Mouse (Mus musculus): ENCODE results near the gene Papolb. TPM values are rescaled to one million over a fixed set of nuclear protein-coding genes. Genes with fewer than 3 reads are reported as not detected.

Papolb gene
- polyA plus RNA-seq, 3 experiments from 2014 or later = not detected

DNA sequence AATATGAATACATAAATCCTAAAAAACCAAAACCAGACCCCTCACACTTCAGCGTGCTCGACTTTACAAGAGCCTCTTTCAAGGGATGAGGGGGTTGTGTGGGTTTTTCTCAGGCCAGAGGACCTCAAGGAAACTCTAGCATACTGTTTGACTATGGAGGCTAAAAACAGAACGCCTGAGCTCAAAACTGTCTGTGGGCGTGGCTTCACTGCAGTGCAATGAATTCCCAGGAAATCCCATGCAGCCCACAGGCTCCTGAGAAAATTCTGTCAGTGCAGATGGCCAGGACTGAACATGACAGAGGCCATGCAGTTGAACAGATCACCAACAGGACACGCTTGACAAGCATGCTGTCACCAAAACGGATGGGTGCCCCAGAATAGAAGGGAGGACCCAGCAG is 10.9 kb downstream of the Papolb start:
- ATAC-seq = no peak

- no peak for ATAC-seq
Observed at GRCm38 (mm10) chr5:142512112-142512511, 17.8 kb downstream of the Papolb start.

- no peak for ATAC-seq
Observed at GRCm38 (mm10) chr5:142510061-142510414, 19.8 kb downstream of the Papolb start.

GRCm38 (mm10) chr5:142509141-142510060 is 20.5 kb downstream of the Papolb start:
- no peak for ATAC-seq

DNA sequence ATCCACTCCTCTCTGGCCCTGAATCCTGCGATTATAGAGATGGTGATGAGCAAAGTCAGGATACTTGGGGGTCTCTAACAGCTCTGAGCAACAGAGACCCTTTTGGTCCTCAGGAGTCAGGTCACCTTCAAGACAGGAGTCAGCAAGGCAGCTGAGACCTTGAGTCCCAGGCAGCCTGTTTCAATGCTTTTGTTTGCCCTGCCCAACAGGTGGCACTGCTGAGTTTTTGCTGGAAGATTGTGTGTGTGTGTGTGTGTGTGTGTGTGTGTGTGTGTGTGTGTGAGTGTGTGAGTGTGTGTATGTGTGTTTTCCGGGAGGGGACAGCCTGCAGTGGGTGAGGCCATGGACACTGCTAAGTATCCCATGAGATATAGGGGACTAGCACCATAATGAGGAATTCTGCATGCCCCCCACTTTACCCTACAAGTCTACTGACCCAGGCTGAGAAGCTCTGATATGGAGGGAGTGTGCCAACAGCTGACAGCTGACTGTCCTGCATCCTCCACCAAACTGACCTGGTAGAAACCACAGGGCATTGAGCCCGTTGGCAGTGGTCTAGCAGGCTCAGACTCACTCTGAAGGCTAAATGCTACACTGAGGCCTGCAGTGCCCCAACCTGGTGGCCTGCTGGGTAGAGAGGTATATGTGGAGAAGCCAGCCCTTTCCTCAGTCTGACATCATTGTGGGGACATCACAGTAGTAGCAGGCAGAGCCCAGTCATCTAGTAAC is 24.0 kb downstream of the Papolb start:
- ATAC-seq = no peak

- ATAC-seq = no peak
Observed at GRCm38 (mm10) chr5:142504175-142504574, 25.7 kb downstream of the Papolb start.

DNA sequence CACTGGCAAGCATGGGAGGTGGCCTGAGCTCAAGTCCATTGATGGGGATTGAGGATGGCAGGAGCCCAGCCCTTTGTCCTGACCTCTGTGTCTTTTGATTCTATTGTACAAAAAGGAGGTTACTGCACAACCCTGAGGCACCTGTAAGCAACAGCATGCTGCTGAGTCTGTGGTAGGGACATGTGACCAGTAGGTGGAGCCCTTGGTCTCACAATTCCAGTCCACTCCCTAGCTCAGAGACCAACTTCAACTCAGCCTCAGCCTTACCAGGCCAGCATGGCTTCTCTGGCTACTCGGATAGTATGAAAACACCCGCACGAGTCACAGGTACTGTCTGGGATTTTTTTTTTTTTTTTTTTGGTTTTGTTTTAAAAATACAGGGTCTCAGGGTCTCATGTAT is 27.5 kb downstream of the Papolb start:
- ATAC-seq = no peak

- ATAC-seq = no peak
Observed at GRCm38 (mm10) chr5:142500918-142501317, 29.0 kb downstream of the Papolb start.

DNA sequence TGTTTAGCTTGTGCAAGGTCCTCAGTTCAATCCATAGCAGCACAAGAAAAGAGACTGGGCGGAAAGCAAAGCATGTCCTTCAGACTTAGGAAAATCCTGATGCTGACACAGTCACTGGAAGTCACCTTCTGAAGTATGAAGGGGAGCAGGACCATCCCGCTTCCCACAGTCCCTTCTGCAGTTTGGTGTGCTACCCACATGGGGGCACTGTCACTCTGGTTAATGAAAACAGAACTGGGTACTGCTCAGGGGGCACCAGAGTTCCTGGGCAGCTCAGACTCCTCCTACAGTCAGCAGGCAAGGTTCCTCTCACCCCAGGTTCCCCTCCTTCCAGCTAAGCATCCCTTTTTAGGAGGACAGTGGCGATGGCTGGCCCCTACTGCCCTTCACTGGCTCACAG is 30.9 kb downstream of the Papolb start:
- no peak for ATAC-seq

DNA sequence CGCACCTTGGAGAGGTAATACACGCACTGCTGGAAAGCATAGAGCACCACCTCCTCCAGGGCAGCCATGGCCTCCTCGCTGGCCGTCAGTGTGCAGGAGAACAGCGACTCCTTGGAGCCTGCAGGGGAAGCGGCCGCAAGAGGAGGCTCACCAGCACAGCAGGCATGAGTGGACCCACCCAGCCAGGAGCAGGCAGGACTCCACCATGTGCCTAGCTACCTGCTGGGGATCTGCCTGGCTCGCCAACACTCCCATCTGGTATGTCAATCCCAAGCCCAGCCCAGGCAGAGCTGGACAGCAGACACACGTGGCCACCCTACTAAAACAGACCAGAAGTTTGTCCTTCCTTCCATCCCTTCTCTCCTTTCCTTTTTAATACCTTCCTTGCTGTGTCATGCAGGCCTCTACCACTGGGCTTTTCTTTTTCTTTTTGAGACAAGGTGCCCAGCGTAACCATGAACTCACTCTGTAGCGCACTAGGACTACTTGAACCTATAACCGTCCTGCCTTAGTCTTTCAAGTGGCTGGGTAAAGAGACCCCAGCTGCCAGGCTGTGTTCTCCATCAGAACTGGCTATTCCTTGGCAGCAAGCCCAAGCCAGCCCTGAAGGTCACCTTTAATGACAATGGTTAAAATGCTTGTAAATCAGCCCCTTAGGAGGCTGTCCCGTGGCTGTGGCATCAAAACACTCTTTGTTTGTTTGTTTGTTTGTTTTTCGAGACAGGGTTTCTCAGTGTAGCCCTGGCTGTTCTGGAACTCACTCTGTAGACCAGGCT is 34.4 kb downstream of the Papolb start:
- no peak for ATAC-seq

GRCm38 (mm10) chr5:142493307-142493706 is 36.6 kb downstream of the Papolb start:
- no peak for ATAC-seq

- no peak for ATAC-seq
Observed at GRCm38 (mm10) chr5:142489955-142490707, 39.7 kb downstream of the Papolb start.

DNA sequence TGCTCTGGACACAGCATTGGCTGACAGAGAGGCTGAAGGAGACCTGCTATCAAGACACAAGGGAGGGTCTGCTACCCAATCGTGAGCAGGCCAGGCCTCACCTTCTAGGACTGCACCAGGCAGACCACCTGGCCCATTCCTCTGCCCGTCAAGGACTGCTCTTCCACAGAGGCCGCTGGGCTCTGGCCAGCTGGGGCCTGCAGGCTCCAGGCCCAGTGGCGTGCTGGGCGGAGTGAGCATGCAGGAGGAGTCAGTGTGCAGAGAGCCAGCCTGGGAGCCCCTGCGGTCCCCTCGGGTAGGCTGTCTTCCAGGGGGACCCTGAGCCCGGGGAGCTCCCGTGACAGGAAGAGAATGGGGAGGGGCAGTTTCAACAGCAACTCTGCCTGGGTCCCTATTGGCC is 43.2 kb downstream of the Papolb start:
- ATAC-seq = no peak

DNA sequence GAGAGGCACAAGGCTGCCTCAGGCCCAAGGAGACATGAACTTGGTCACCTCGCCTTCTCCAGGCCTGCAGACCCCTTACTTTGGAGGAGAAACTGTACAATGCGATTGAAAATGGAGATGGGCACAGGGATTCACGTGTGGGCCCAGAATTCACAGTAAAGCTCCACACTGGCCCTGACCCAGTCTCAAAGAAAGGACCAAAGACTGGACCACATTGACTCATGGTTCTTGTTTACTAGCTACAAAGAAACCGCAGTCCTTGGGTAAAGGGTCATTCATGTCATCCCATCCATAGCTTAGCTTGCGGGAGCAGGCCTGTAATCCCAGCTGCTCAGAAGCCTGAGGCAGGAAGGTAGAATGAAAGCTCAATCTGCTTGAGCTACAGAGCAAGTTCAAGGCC is 46.3 kb downstream of the Papolb start:
- no peak for ATAC-seq

DNA sequence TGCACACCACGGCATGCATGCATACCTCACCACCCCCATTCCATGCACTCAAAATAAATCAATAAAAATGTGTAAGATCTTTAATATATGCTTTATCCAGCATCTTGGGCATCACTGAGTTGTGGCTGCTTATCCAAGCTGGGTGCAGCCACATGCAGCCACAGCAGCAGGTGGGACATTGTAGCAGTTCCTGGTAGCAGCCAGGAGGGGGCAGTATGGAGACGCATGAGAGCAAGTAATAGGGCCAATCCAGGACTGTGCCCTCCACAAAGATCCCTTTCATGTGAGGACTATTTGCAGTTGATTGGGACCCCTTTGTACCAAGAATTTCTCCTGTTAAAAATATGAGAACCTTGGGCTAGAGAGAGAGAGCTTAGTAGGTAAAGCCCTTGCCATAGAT is 47.4 kb downstream of the Papolb start:
- ATAC-seq = no peak

DNA sequence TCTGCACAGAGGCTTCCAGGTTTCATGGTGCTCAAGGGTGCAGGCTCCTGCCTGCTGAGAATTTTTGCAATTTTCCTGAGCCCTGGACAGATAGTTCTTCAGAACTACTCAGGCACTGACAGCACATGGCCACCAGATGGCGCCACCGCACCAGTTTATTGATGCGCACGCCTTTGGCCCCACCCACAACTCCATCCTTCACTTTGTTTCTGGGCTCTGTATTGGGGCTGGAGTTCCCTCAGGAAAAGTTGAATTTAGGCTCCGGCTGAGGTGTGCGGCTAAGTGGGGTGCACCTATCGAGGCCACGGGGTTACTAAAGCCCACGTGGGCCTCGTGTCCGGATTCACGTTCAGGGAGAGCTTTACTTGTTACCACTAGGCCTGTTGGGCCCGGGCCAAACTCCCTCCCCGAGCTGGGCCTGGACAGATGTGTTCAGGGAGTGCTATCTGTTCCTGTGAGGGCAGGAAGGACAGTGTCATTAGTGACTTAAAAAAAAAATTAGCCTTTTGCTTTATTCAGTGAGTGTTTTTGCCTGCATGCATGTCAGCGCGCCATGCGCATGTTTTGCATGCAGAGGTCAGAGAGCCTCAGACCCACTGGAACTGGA is 50.9 kb downstream of the Papolb start:
- ATAC-seq = peak; percentile 60

GRCm38 (mm10) chr5:142477866-142478615 is 51.8 kb downstream of the Papolb start:
- ATAC-seq = no peak

DNA sequence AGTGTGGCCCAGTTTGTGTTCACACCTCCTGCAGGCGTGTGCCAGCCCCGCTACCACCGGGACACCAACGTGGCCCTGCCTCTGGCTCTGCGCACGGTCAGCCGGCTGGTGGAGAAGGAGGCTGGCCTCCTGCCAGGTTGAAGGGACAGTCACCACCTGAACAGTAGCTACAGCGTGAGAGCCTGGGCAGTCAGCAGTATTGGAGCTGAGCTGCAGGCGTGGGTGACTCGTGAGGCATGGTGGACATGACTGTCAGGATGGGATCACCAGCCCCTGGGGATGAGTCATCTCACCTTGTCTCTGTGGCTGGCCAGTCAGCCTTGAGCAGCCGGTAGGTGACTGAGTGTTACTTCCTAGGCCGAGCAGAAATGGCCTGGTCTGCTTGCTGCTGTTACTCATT is 52.5 kb downstream of the Papolb start:
- no peak for ATAC-seq

Measured in inflammation-experienced regulatory T-cells, adult 6 months (primary cell).